Mouse (Mus musculus) urinary bladder, adult 18-20 months (tissue): ENCODE results near the gene Rmnd1.

Source experiments
- DNase-seq, 2 experiments: peaks; one replicate each; pipeline ENCODE4 v3.0.0; 2022; ENCODE audit warnings: low spot score in 2 of 2, mixed read lengths in 2 of 2

Gene Rmnd1

DNA sequence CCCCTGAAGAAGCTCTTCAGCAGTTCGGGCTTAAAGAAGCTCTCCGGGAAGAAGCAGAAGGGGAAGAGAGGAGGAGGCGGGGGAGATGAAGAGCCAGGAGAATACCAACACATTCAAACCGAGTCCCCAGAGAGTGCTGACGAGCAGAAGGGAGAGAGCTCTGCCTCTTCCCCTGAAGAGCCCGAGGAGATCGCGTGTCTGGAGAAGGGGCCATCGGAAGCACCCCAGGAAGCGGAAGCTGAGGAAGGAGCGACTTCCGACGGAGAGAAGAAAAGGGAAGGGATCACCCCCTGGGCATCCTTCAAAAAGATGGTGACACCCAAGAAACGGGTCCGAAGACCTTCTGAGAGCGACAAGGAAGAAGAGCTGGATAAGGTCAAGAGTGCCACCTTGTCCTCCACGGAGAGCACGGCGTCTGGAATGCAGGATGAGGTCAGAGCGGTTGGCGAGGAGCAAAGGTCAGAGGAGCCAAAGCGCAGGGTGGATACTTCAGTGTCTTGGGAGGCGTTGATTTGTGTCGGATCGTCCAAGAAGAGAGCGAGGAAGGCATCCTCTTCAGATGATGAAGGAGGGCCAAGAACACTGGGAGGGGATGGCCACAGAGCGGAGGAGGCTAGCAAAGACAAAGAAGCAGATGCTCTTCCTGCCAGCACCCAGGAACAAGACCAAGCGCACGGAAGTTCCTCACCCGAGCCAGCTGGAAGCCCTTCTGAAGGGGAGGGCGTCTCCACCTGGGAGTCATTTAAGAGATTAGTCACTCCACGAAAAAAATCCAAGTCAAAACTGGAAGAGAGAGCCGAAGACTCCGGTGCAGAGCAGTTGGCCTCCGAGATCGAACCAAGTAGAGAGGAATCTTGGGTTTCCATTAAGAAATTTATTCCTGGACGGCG, 77.6 kb downstream of the Rmnd1 start:
- DNase-seq = no peak
